Mouse (Mus musculus) embryonic fibroblast, embryonic 13.5 days (primary cell): Measurements from ENCODE around the gene Prkaa1. TPM values are rescaled to one million over a fixed set of nuclear protein-coding genes. Genes with fewer than 3 reads are reported as not detected.
"Not testable (repeated sequence)": the region's sequence is repeated elsewhere in the genome, so short reads cannot be mapped to it uniquely, and the experiment has no call there.

Experiments used
- H3K27ac ChIP-seq: 2 replicates; pipeline ENCODE4 v1.5.1; 2012; ENCODE audit warnings: low read length, control low read depth, inconsistent platforms; ENCODE audit not compliant: insufficient read depth
- H3K4me1 ChIP-seq: 2 replicates; pipeline ENCODE4 v1.6.1; 2011; ENCODE audit warnings: low read length; ENCODE audit not compliant: control insufficient read depth, insufficient read depth
- H3K4me3 ChIP-seq: 2 replicates; pipeline ENCODE4 v1.5.1; 2011; ENCODE audit warnings: mild to moderate bottlenecking, control low read depth, low read length; ENCODE audit not compliant: insufficient read depth
- CTCF ChIP-seq: IDR thresholded peaks from 2 replicates; pipeline ENCODE4 v1.5.1; 2011; ENCODE audit warnings: mild to moderate bottlenecking, control low read depth, low read length, moderate library complexity, borderline replicate concordance; ENCODE audit not compliant: insufficient read depth
- POLR2A ChIP-seq: IDR thresholded peaks from 2 replicates; pipeline ENCODE4 v1.6.1; 2011; ENCODE audit warnings: low read depth, mild to moderate bottlenecking, control low read depth, low read length, moderate library complexity
- polyA plus RNA-seq: library from polyadenylated mRNA; stranded (reverse); fragments of >200 nt; gene quantifications from 2 replicates; pipeline ENCODE4 v1.2.4, GENCODE M21; 2011; ENCODE audit warnings: low read depth; ENCODE audit not compliant: missing spikeins, insufficient read length

Gene Prkaa1
- polyA plus RNA-seq, 1 experiment: 32.0 TPM

DNA sequence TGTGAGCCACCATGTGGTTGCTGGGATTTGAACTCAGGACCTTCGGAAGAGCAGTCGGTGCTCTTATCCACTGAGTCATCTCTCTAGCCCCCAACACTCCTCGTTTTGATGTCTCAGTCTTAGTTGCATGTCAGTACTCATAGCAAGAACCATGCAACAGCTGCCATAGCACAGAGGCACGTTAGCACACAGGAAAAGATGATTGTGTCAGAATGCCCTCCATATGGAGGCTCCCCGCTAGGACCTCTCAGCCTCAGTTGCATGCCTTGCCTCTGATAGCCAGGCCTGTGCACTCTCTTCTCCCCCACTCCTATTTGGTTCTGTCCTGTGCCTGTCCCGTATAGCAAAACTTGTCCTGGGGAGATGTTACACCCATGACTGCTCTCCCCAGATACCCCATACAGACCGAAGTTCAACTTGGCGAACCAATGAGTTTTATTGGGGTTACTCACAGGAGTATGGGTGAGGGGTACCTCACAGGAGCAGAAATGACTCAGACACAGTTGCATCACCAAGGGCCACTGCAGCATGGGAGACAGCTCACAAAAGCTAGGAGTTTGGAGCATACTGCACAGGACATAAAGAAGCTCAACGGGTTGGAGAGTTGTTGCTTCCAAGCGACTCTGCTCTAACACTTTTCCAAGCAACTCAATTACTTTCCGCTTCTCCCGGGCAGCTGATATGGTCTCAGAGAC, 14.4 kb upstream of the Prkaa1 start:
- Histone ChIP-seq H3K4me1 (peaks cover 4% of the 10 kb centered on the region; the same call in 1 of the 2 replicates), H3K27ac (no peak overlapping the region), H3K4me3 (no peak overlapping the region)
- TF ChIP-seq POLR2A: no peak
- TF ChIP-seq CTCF: no peak

DNA sequence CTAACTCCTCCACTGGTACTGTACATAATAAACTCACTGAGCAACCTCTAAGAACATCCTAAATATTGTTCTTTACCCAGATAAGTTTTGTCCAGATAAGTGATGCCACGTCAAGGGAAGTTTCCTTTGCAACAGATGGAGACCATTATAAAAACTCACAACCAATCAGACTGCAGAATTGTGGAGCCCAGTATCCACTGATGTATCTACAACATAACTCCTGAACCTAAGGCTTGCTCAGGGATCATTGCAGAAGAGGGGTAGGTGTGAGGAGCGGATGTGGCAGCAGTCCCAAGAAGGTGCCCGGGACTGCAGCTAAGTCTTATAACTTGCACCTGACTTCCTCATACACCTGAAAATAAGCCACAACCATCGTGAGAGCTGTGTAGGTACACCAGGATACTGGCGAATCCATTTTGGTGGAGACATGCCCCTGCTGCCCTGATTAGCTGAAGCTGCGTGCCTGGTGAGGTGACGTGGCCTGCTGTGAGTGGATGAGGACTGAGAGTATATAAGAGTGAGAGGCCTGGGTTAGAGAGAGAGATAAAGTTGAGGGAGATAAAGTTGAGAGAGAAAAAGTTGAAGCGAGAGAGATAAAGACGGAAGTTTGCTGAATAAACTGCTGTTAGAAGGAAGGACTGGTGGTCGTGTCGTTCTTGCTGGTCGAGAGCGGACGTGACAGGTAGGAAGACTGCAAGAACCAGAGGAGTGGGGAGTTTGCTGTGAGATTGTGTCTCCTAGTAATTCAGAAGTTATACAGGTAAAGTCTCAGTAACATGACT, 12.6 kb upstream of the Prkaa1 start:
- H3K4me3 ChIP-seq, H3K4me1 ChIP-seq, H3K27ac ChIP-seq: not testable (repeated sequence)

DNA sequence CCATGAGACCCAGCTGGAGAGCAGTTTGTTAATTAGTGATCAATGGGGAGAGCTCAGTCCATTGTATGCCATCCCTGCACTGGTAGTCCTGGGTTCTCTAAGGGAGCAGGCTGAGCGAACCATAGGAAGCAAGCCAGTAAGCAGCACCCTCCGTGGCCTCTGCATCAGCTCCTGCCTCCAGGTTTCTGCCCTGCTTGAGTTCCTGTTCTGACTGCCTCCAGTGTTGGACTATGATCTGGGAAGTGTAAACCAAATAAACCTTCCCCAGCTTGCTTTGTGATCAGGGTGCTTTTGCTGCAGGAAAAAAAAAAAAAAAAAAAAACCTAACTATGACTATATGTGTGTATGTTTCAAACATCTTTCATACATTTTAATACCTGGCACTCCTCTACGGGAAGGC, 10.4 kb upstream of the Prkaa1 start:
- Histone ChIP-seq H3K27ac (no peak overlapping the region), H3K4me3 (no peak overlapping the region), H3K4me1 (peaks cover 4% of the 10 kb centered on the region; the same call in 1 of the 2 replicates)
- TF ChIP-seq CTCF (no peak), POLR2A (no peak)

DNA sequence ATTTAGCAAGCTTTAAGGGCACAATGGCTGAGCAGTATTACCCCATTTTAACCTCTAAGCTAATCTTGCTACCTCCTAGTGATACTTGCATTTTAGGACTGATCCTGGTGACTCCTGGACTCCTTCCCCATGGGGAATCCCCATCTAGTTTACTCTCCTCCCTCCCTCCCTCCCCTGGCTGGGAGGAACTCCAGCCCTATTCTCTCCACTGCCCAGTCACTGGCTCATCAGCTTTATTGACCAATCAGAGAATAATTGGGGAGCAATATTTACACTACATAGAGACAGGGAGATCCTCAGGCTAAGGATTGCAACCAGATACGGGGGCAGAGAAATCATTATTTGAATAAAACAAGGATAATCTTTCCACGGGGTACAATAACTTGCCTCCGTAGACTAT, 9.5 kb upstream of the Prkaa1 start:
- no peak overlapping the region for H3K4me3 ChIP-seq
- TF ChIP-seq CTCF (no peak), POLR2A (no peak)
- no peak overlapping the region for H3K27ac ChIP-seq
- H3K4me1 ChIP-seq: peaks cover 2% of the 10 kb centered on the region; the same call in 1 of the 2 replicates

DNA sequence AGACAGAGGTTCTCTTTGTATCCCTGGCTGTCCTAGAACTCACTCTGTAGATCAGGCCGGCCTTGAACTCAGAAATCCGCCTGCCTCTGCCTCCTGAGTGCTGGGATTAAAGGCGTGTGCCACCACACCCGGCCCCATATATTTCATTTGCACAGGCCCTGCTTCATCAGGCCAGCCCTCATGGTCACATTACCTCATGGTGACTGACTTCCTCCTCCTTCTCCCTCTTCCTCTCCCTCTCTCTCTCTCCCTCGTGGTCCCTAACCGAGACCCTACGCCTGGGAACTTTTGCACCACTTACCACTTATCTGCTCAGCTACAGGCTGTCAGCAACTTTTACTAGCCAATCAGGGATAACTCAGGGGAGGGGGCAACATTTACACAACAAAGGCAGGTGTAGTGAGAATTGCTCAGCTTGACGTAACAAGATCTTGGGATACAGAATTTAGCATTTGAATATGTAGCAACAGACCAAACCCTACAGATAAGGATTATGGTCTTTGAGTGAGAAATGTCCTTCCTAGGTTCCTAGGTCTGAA, 8.6 kb upstream of the Prkaa1 start:
- Histone ChIP-seq H3K27ac (no peak overlapping the region), H3K4me3 (no peak overlapping the region), H3K4me1 (no peaks in the 10 kb centered on the region)
- TF ChIP-seq CTCF (no peak), POLR2A (no peak)

DNA sequence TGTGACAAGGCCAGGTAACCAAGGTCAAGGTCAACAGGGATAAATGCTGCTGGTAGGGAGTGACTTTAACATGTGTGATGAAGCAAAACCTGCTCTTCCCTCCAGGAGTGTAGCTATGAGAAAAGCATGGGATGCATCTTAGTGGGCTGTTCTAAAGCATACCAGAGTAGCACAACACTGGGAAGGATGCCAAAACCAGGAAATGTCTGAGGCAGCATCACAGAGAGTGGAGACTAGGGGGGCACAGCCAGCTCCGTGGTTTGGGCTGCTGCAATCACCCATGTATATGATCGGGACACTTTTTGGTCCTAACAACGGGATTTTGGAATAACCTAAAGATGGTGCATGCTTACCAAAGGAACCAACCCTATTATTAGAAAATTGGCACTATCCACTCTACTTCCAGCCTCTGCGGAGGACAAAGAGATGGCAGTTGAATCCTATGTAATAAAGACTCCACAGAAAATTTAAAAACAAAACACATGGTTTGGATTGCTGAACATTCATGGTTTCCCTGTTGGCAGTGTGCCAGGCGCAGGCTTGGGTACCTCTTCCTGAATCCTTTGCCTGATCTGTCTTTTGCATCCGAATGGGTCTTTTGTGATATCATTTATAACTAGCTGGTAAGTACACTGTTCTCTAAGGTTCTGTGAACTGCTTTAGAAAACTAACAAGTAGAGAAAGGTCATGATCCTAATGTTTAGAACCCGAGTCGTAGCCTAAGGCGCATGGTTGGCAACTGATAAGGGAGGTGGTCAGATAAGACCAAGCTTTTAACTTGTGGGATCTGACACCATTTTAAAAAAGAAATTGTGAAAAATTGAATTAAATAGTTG, 5.4 kb upstream of the Prkaa1 start:
- H3K4me3 ChIP-seq: no peak overlapping the region
- no peaks in the 10 kb centered on the region for H3K4me1 ChIP-seq
- H3K27ac ChIP-seq: no peak overlapping the region
- TF ChIP-seq POLR2A: no peak
- TF ChIP-seq CTCF: no peak

DNA sequence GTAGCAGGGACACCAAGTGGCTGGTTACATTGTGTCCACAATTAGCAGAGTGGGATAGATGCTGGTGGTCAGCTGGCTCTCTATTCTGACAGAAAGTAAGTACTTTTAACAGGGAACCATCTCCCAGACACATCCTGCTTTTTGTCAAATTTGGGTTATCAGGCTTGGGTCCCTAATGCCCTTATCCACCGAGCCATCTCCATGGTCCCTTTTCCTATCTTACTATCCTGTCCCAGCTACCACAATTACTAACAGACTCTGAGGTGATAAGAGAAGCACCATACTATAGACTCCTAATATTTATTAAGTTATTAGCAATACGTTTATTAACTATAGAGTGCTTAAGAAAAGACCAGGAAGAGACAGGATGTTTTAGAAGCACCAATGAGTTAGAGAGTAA, 4.3 kb upstream of the Prkaa1 start:
- Histone ChIP-seq H3K27ac (no peak overlapping the region), H3K4me1 (no peaks in the 10 kb centered on the region), H3K4me3 (no peak overlapping the region)
- no peak for TF ChIP-seq POLR2A
- TF ChIP-seq CTCF: no peak

DNA sequence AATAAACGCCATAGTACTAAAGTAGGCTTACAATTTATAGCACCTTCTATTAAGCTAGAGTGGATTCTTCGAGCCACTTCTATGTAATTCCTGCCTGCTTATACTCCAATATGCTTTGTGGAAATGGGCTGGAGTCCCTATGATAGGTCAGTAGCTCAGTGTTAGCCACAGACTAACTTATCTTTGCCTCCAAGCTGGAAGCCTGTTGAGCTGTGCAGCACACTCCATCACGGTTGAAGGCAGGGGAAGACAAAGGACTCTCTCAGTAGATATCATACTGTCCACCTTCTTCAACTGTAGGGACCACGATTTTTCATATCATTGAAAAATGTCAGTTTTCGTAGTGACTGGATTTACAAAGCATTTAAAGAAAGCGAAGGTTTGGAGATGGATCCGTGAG, 3.8 kb upstream of the Prkaa1 start:
- H3K4me1 ChIP-seq: no peaks in the 10 kb centered on the region
- no peak for TF ChIP-seq CTCF
- TF ChIP-seq POLR2A: no peak
- no peak overlapping the region for H3K27ac ChIP-seq
- no peak overlapping the region for H3K4me3 ChIP-seq

DNA sequence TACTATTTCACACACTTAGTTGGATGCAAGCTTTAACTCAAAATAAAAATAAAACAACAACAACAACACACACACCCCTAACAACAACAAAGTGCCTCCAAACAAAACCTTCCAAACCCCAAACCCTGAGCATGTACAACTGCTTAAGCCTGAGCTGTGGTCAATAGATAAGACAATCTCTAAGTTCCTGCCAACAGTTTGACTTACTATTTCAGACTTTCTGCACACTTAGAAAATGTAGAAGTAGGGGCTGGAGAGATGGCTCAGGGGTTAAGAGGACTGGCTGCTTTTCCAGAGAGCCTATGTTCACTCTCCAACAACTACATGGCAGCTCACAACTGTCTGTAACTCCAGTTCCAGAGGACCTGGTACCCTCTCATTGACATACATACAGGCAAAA, 3.3 kb upstream of the Prkaa1 start:
- no peak overlapping the region for H3K27ac ChIP-seq
- H3K4me3 ChIP-seq: no peak overlapping the region
- TF ChIP-seq POLR2A (no peak), CTCF (no peak)
- 0 out of 2 replicates have a peak, but pooled peaks cover 4% of the 10 kb centered on the region for H3K4me1 ChIP-seq
